Mouse (Mus musculus) cerebellum, postnatal 36 days (tissue): Measurements from ENCODE around the gene Gm10358.
"Not testable (repeated sequence)": the region's sequence is repeated elsewhere in the genome, so short reads cannot be mapped to it uniquely, and the experiment has no call there.

ENCODE experiments used
- DNase-seq, 2 experiments: peaks; one replicate each; pipeline ENCODE4 v3.0.0; 2021 to 2022; ENCODE audit warnings: mixed read lengths in 2 of 2

Gm10358 gene

GRCm38 (mm10) chr8:75406489-75406888 lies at the start of gene Gm10358:
Gene Gm10358 (minus strand): TSS chr8:75406589.
- DNase-seq, result no peak

- no peak for DNase-seq
Observed at GRCm38 (mm10) chr8:75448394-75448793, 42.0 kb upstream of the Gm10358 start, which contains the start of gene Iqcm. Gene Iqcm (plus strand): TSS chr8:75448694.

GRCm38 (mm10) chr8:75415696-75416095 lies 9.3 kb upstream of the Gm10358 start:
- not testable (repeated sequence) for DNase-seq

GRCm38 (mm10) chr8:75384770-75385290 lies 21.6 kb downstream of the Gm10358 start:
- no peak for DNase-seq

GRCm38 (mm10) chr8:75375530-75376123 lies 30.8 kb downstream of the Gm10358 start:
- DNase-seq, result no peak

- DNase-seq, result no peak
Observed at GRCm38 (mm10) chr8:75372006-75372405, 34.4 kb downstream of the Gm10358 start.
